Mouse (Mus musculus) lung, postnatal 0 days (tissue): ENCODE measurements at regions not wholly inside any gene's neighbourhood (a gene's known extent, or its start where the extent isn't known, plus 50 kb on each side); places are given as distances from the start of the nearest gene placed in this dataset.

Experiments used
- CTCF ChIP-seq: IDR thresholded peaks from 2 replicates; pipeline ENCODE4 v1.5.1; 2016; ENCODE audit warnings: antibody characterized with exemption, mild to moderate bottlenecking
- EP300 ChIP-seq: IDR thresholded peaks from 2 replicates; pipeline ENCODE4 v1.6.1; 2016; ENCODE audit warnings: antibody characterized with exemption, mild to moderate bottlenecking, control low read depth

DNA sequence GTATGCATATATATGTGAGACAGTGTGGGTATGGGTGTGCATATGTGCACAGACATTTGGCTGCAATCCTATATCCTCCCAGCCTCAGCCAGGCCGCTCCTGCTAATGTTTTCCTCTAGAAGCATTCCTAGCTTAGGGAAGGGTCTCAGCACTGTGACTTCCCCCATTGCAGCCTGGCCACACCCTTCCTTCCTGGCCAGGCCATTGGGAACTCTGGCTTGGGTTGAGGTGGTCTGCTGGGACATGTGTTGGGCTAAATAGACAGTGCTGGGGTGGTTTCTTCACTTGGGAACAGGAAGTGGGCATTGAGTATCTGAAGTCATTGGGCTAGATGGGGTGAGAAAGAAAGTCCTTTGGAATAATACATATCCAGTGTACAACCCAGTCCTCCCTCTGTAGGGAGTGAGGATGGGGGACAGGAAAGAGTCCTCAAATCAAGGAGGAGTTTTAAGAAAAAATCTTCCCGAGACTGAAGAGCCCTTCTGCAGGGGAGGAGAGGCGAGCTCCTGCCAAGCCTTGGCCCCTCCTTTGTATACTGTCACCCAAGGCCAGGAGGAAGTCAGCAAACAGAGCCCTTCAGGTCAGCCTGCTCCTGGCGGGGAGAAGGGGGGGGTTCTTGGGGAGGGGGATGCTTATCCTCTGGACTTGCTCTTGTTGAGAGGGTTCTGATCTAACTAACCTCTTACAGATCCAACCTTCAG is 116.0 kb upstream of the Zmiz1 start:
- TF ChIP-seq CTCF (no peak), EP300 (peak; percentile 78)
